Mouse (Mus musculus) layer of hippocampus, adult 6 months (tissue): ENCODE measurements around the gene Gm17660. TPM values are rescaled to one million over a fixed set of nuclear protein-coding genes. Genes with fewer than 3 reads are reported as not detected.

ENCODE experiments used
- long read RNA-seq, 2 experiments: library from polyadenylated mRNA; unstranded; transcript quantifications; one replicate each; pipeline ENCODE4 v2.0.0; 2019 to 2020
- microRNA-seq: library from miRNA; unstranded; fragments of <30 nt; microRNA quantifications from one replicate; pipeline ENCODE4 v1.2.0, GENCODE M21; 2020
- polyA plus RNA-seq: library from polyadenylated mRNA; unstranded; fragments of <200 nt; fragmentation: Nextera tagmentation; gene quantifications from 2 replicates; pipeline ENCODE4 v1.2.3, GENCODE M21; 2021

The Gm17660 gene
- 0.31 and 0.44 TPM in 2 replicates for polyA plus RNA-seq
- long read RNA-seq, experiment 1: 0 reads
- long read RNA-seq, experiment 2: 0 reads

DNA sequence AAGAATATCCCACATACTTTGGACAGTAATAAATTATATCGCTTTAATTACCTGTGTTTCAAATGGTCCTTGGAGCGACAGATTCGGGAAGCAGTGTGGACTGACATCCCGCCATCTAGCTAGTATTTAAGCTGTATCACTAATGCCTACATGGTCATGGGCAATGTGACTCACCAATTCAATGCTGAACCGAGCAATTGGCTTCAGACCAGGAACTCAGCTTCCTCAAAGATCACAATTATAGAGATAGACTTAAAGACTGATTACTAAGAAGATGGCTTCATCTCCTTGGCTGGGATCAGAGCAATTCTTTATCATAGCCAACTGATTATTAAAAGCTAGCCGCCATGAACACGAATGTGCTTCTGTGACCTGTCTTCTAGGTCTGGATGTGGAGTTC, at the start of gene Gm17660:
Gene Gm17660 (minus strand): TSS at position 101 of the 400 bp plus-strand sequence.

DNA sequence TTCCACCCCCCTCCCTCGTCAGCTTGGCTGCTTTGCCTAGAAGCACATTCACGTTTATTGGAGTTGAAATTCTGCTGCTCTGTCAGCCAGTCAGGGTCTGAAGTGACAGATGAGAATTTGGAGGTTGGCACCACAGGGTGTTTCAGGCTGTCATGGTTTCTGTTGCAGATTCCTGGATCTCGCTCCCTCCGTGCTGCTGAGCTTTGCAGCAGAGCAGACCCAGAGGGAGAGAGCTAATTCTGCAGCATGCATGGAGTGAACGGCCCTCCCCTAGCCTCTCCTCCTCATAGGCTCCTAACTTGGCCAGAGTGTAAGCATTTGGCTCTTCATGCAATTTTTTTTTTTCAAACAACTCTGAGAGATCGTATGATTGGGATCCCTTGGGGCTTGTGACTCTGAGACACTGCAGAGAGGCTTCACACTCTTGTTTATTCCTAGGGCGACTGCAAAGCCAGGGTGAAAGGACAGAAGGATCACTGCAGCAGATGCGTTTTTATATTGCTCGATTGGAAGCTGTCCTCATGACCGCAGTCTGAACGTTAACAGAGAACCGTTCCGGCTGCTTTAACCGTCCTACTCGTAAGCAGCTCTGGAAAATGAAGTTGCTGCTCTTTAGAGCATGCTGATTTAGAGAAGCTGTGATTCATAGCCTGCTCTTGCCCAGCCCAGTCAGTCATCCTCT, 36.2 kb upstream of the Gm17660 start, which contains the start of gene Sparcl1:
Gene Sparcl1 (minus strand): TSS at position 243 of the 682 bp plus-strand sequence.

DNA sequence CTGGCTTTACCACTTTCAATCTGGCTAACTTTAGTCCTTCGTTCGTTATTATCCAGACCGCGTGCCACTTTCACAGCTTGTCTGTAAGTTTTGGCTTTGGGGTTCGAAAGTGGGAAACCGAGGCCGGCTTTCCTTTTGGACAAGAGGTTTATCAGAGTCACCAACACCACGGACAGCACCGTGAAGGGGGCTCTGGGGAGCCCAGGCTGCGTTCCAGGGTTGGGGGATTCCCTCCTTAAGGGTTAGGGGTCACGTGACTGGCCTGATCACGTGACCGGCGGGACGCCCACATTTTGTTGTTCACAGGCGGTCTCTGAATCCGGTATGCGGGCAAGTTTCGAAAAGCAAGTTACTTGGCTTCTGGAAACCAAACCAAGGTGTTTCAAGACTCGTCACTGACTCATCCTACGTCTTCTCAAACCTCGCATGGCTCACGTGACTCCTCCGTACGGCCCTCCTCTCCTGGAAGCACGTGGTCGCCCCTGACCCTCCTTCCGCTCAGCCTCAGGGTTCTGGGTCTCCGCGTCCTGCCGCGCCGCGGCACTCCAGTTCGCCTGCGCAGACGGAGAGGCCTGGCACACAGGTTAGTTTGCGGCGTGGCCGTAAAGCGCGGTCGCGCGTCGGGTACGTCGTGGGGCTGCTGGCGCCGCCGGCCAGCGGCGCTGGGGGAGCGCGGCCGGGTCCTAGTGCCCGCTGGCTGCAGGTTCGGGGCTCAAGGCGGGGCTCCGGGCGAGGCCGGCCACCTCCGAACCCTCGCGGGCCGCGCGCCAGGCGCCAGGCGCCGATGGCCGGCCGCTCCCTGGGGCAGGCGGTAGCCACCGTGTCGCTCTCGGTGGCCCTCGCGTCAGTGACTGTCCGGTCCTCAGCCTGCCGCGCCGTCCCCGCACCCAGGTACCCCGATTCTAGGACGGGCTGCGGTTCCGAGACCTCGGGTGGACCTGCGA, 30.9 kb downstream of the Gm17660 start, which contains the start of gene Nudt9:
Gene Nudt9 (plus strand): TSS at position 51 of the 944 bp plus-strand sequence.

DNA sequence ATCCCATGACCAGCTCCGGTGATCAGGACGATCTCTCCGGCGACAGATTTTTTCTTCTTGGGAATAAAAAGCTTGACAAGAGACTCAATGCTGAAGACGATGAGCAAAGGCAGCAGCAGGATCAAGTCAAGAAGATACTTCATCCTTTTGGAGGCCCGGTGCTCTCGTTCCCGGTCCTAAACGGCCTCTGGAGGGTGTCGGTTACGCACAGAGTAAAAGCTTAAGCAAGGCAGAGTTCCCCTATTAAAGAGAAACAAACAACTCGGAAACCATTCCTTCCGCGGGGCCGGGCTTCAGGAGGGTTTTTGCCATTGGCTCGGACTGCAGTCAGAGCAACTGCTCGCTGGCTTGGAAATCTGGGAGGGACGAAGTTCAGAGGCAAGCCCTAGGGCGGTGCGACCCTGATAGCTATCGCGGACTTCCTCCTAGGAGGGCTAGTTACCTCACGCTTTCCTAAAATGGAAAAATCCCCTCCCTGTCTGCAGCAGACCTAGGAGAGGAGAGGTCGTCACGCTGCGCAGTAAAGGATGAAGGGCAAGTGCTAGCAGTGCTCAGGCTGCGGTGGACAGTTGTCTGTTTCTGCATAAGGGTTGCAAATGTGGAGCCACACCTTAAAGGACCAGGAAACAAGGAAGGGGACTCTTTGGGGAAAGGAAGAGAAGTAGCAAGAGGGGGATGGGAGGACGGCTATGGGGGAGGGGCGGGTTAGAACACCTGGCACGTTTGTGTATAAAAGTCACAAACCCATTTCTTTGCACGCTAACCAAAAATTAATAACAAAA, 55.6 kb downstream of the Gm17660 start, which contains the start of gene Hsd17b11:
Gene Hsd17b11 (minus strand): TSS at position 323 of the 782 bp plus-strand sequence.

Small RNAs within 50 kb of the gene (microRNA-seq; reads per million reads assigned to microRNA genes)
- not detected for gene Mir5619

Other genes with a start within 250 kb of the Gm17660 start
- gene Klhl8, start 166.3 kb downstream of the Gm17660 start, polyA plus RNA-seq: 11.3 and 12.6 TPM in 2 replicates
- not detected in 2 replicates for gene Hsd17b13, start 100.2 kb downstream of the Gm17660 start, polyA plus RNA-seq
- 4.2 and 5.0 TPM in 2 replicates for gene Hsd17b11, start 55.7 kb downstream of the Gm17660 start, polyA plus RNA-seq
- gene Nudt9, start 31.3 kb downstream of the Gm17660 start, polyA plus RNA-seq: 107 and 119 TPM in 2 replicates
- gene Sparcl1, start 36.1 kb upstream of the Gm17660 start, polyA plus RNA-seq: 1,209 and 1,368 TPM in 2 replicates
- gene Dspp, start 93.1 kb upstream of the Gm17660 start, polyA plus RNA-seq: 0.06 TPM in 1 of 2 replicates, not detected in the other
- 2.1 and 2.2 TPM in 2 replicates for gene Dmp1, start 125.0 kb upstream of the Gm17660 start, polyA plus RNA-seq
- gene Ibsp, start 221.6 kb upstream of the Gm17660 start, polyA plus RNA-seq: 0.21 and 0.29 TPM in 2 replicates
- gene Mepe, start 247.7 kb upstream of the Gm17660 start, polyA plus RNA-seq: not detected in 2 replicates